Mouse (Mus musculus) thymus, adult 2 months (tissue): Measurements from ENCODE around the gene Rps25.

Source experiments
- CTCF ChIP-seq: fragments of 200-500 bp; IDR thresholded peaks from 2 replicates; pipeline ENCODE4 v1.5.1; 2012; ENCODE audit warnings: mild to moderate bottlenecking, control low read depth, low read length, moderate library complexity, borderline replicate concordance; ENCODE audit not compliant: control insufficient read depth, poor library complexity, insufficient read depth; ENCODE audit errors: extremely low read depth
- POLR2A ChIP-seq: fragments of 200-500 bp; IDR thresholded peaks from 2 replicates; pipeline ENCODE4 v1.6.1; 2012; ENCODE audit warnings: mild to moderate bottlenecking, low read length, control low read depth, moderate library complexity; ENCODE audit not compliant: control insufficient read depth, poor library complexity, insufficient read depth; ENCODE audit errors: extremely low read depth

GRCm38 (mm10) chr9:44398087-44398486, 8.9 kb upstream of the Rps25 start:
- TF ChIP-seq CTCF (no peak), POLR2A (no peak)
